Mouse (Mus musculus) hindbrain, embryonic 11.5 days (tissue): ENCODE measurements around the gene Olfr853. TPM values are rescaled to one million over a fixed set of nuclear protein-coding genes. Genes with fewer than 3 reads are reported as not detected.

Experiments used
- ATAC-seq: fragments of 200-750 bp; cut with Nextera tagmentation; 2 replicates; pipeline ENCODE4 v1.8.0; 2017; ENCODE audit warnings: mild to moderate bottlenecking, moderate TSS enrichment, moderate library complexity; ENCODE audit not compliant: low FRiP score
- DNase-seq: peaks from one replicate; pipeline ENCODE4 v3.0.0-alpha.2; 2015; ENCODE audit warnings: low spot score
- H3K27ac ChIP-seq: fragments of 300-500 bp; sonication (generic); 2 replicates; pipeline ENCODE4 v1.5.1; 2014; ENCODE audit warnings: mild to moderate bottlenecking, low read depth, low read length
- H3K27me3 ChIP-seq: fragments of 300-500 bp; sonication (generic); 2 replicates; pipeline ENCODE4 v1.6.1; 2014; ENCODE audit warnings: mild to moderate bottlenecking, low read length, moderate library complexity, mixed read lengths; ENCODE audit not compliant: control insufficient read depth, insufficient read depth
- H3K36me3 ChIP-seq: fragments of 300-500 bp; sonication (generic); 2 replicates; pipeline ENCODE4 v1.6.1; 2014; ENCODE audit warnings: mild to moderate bottlenecking, low read length, moderate library complexity, mixed read lengths; ENCODE audit not compliant: control insufficient read depth, insufficient read depth
- H3K4me1 ChIP-seq: fragments of 300-500 bp; sonication (generic); replicated peaks from 2 replicates; pipeline ENCODE4 v1.6.1; 2014; ENCODE audit warnings: low read length, mixed read lengths; ENCODE audit not compliant: control insufficient read depth, insufficient read depth
- H3K4me2 ChIP-seq: fragments of 300-500 bp; sonication (generic); replicated peaks from 2 replicates; pipeline ENCODE4 v1.6.1; 2014; ENCODE audit warnings: mild to moderate bottlenecking, low read depth, low read length
- H3K4me3 ChIP-seq: fragments of 300-500 bp; sonication (generic); 2 replicates; pipeline ENCODE4 v1.5.1; 2014; ENCODE audit warnings: low read depth, low read length
- H3K9ac ChIP-seq: fragments of 300-500 bp; sonication (generic); 2 replicates; pipeline ENCODE4 v1.6.1; 2014; ENCODE audit warnings: low read depth, low read length
- H3K9me3 ChIP-seq: fragments of 300-500 bp; sonication (generic); 2 replicates; pipeline ENCODE4 v1.6.1; 2016; ENCODE audit warnings: low read length; ENCODE audit not compliant: control insufficient read depth
- WGBS: fragments of 180-500 bp; shearing (Covaris S2); extraction: QIAGEN DNeasy Blood & Tissue Kit; methylation state at CpG from one replicate; pipeline ENCODE4 v1.1.7; 2014; 5-methylcytosine and 5-hydroxymethylcytosine counted together
- polyA plus RNA-seq: library from polyadenylated mRNA; unstranded; fragments of >200 nt; fragmentation: Nextera tagmentation; extraction: Ambion mirVana; gene quantifications from 2 replicates; pipeline ENCODE4 v1.2.1, GENCODE M21; 2014

The Olfr853 gene
- polyA plus RNA-seq = not detected in 2 replicates

DNA sequence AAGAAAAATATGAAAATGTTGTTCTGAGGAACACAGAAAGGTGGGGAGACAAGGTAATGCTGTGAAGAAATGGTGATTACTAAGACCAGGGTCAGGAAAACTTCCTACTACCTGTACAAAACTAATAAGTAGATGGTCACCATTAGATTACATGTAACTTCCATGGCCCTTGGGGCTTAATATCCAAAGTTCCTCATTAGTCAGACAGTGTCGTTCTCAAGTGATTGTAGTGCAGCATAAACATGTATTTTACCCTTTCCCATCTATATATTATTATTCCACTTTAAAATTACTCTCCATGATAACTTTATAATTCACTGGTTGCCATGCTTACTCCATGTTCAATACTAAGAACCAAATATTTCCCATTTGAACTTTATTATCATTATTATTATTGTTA, at the start of gene Olfr853:
Gene Olfr853, minus strand, starts transcription at position 101 of the 400 bp plus-strand sequence.
- WGBS = 80% methylated on average over 1 of the region's 1 CpGs
- no peak within 1 kb of the TSS for H3K4me3 ChIP-seq
- H3K9ac ChIP-seq = no peak within 1 kb of the TSS
- no peaks in the 10 kb centered on the region for H3K9me3 ChIP-seq
- H3K27me3 ChIP-seq = no peaks in the 10 kb centered on the region
- H3K36me3 ChIP-seq = no peaks in the 10 kb centered on the region
- ATAC-seq (no peak), DNase-seq (no peak)
- no peaks in the 10 kb centered on the region for H3K4me1 ChIP-seq
- no peak within 1 kb of the TSS for H3K27ac ChIP-seq
- no peak within 1 kb of the TSS for H3K4me2 ChIP-seq

DNA sequence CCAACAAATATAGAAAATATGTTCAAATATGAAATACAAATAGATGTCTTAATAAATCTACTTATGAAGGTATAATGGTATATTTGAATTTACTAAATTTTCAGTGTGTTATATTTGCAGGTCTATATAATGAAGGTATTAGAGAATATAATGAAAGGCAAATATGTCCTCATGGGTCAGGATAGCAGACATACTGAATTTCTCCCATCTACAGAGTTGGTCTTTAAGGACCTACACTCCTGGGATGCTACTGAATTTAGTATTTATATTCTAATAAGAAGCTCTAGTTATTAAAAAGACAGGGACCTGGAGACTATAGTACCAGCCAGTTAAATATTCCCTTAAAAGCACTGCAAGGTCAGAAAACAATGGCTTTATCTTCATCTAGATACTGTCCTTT, 41.4 kb upstream of the Olfr853 start, which contains the start of gene Olfr855:
Gene Olfr855, plus strand, starts transcription at position 301 of the 400 bp plus-strand sequence.
- Histone ChIP-seq H3K36me3 (no peaks in the 10 kb centered on the region), H3K27ac (no peak within 1 kb of the TSS), H3K9ac (no peak within 1 kb of the TSS), H3K4me1 (no peaks in the 10 kb centered on the region), H3K4me2 (no peak within 1 kb of the TSS), H3K9me3 (no peaks in the 10 kb centered on the region), H3K27me3 (no peaks in the 10 kb centered on the region), H3K4me3 (no peak within 1 kb of the TSS)
- ATAC-seq (no peak), DNase-seq (no peak)

DNA sequence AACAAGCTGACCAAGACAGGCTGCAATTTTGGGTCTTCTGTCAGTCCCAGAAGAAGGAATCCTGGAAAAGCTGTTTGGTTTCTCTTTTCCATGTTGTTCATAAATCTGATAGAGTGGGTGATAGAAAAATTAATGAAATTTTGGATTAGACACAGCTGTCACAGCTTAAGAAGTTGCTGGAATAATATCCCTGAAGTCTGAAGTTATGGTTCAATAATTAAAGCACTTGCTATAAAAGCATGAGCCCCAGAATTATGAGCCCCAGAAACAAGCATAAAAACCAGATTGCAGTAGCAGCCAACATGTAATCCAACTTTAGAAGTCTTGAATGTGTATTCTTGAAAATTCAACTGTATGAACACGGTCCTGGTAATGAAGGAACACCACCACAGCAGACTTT, 26.4 kb upstream of the Olfr853 start, which contains the start of gene Olfr854:
Gene Olfr854, minus strand, starts transcription at position 101 of the 400 bp plus-strand sequence.
- H3K27me3 ChIP-seq = no peaks in the 10 kb centered on the region
- no peak within 1 kb of the TSS for H3K4me3 ChIP-seq
- no peaks in the 10 kb centered on the region for H3K9me3 ChIP-seq
- no peak within 1 kb of the TSS for H3K4me2 ChIP-seq
- no peaks in the 10 kb centered on the region for H3K36me3 ChIP-seq
- no peak within 1 kb of the TSS for H3K27ac ChIP-seq
- no peak for ATAC-seq
- no peak within 1 kb of the TSS for H3K9ac ChIP-seq
- DNase-seq = no peak
- no peaks in the 10 kb centered on the region for H3K4me1 ChIP-seq
- WGBS = 76% methylated on average over 1 of the region's 1 CpGs

DNA sequence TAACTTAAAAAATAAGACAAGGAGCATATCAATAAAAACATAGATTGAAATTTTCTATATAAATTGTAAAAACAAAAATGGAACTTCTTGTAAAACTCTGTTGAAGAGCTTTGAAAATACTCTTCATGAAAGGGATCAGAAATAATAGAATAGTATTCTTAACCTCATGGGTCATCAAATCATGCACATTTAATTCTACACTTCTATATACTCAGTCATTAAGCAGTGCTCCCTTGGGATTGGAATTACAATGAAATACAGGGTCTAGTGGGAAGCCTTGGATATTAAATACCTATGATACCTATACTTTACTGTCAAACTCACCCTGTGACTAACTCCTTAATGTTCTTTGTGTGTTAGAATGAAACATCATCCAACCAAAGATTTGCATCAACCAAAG, 47.9 kb downstream of the Olfr853 start, which contains the start of gene Olfr851:
Gene Olfr851, plus strand, starts transcription at position 301 of the 400 bp plus-strand sequence.
- Histone ChIP-seq H3K27me3 (no peaks in the 10 kb centered on the region), H3K36me3 (no peaks in the 10 kb centered on the region), H3K9me3 (0 out of 2 replicates have a peak, but pooled peaks cover 8% of the 10 kb centered on the region), H3K4me2 (no peak within 1 kb of the TSS), H3K9ac (no peak within 1 kb of the TSS), H3K4me3 (no peak within 1 kb of the TSS), H3K4me1 (no peaks in the 10 kb centered on the region), H3K27ac (no peak within 1 kb of the TSS)
- DNase-seq (no peak), ATAC-seq (no peak)

Other genes with a start within 250 kb of the Olfr853 start
- gene Olfr844, start 224.7 kb downstream of the Olfr853 start, polyA plus RNA-seq = not detected in 2 replicates
- not detected in 2 replicates for gene Olfr845, start 204.6 kb downstream of the Olfr853 start, polyA plus RNA-seq
- not detected in 2 replicates for gene Olfr846, start 177.1 kb downstream of the Olfr853 start, polyA plus RNA-seq
- gene Olfr847, start 162.4 kb downstream of the Olfr853 start, polyA plus RNA-seq = not detected in 2 replicates
- gene Olfr849, start 100.8 kb downstream of the Olfr853 start, polyA plus RNA-seq = not detected in 2 replicates
- not detected in 2 replicates for gene Olfr850, start 62.8 kb downstream of the Olfr853 start, polyA plus RNA-seq
- not detected in 2 replicates for gene Olfr851, start 47.8 kb downstream of the Olfr853 start, polyA plus RNA-seq
- gene Olfr854, start 26.3 kb upstream of the Olfr853 start, polyA plus RNA-seq = not detected in 2 replicates
- gene Olfr855, start 41.5 kb upstream of the Olfr853 start, polyA plus RNA-seq = not detected in 2 replicates
- gene Zfp317, start 81.0 kb upstream of the Olfr853 start, polyA plus RNA-seq = 41.7 and 43.6 TPM in 2 replicates
- gene Olfr857, start 168.4 kb upstream of the Olfr853 start, polyA plus RNA-seq = not detected in 2 replicates
- not detected in 2 replicates for gene Olfr58, start 239.2 kb upstream of the Olfr853 start, polyA plus RNA-seq